Mouse (Mus musculus) kidney, postnatal 0 days (tissue): ENCODE measurements around the gene Gatb. TPM values are rescaled to one million over a fixed set of nuclear protein-coding genes. Genes with fewer than 3 reads are reported as not detected.

Experiments
- ATAC-seq: fragments of 200-750 bp; cut with Nextera tagmentation; replicated peaks from 2 replicates; pipeline ENCODE4 v1.8.0; 2017; ENCODE audit warnings: low read depth, moderate number of reproducible peaks, moderate TSS enrichment, moderate library complexity; ENCODE audit not compliant: low FRiP score
- DNase-seq: peaks from one replicate; pipeline ENCODE4 v3.0.0-alpha.2; 2016; ENCODE audit warnings: low spot score
- H3K27ac ChIP-seq: fragments of 300-500 bp; sonication (generic); 2 replicates; pipeline ENCODE4 v1.5.1; 2014; ENCODE audit warnings: mild to moderate bottlenecking
- H3K27me3 ChIP-seq: fragments of 300-500 bp; sonication (generic); 2 replicates; pipeline ENCODE4 v1.6.1; 2014; ENCODE audit warnings: low read length, mixed read lengths; ENCODE audit not compliant: insufficient read depth
- H3K36me3 ChIP-seq: fragments of 300-500 bp; sonication (generic); 2 replicates; pipeline ENCODE4 v1.6.1; 2014; ENCODE audit warnings: low read length, mixed read lengths; ENCODE audit not compliant: insufficient read depth
- H3K4me1 ChIP-seq: fragments of 300-500 bp; sonication (generic); replicated peaks from 2 replicates; pipeline ENCODE4 v1.6.1; 2014; ENCODE audit warnings: antibody characterized with exemption, low read length, mixed read lengths; ENCODE audit not compliant: insufficient read depth
- H3K4me2 ChIP-seq: fragments of 300-500 bp; sonication (generic); 2 replicates; pipeline ENCODE4 v1.6.1; 2014; ENCODE audit warnings: mild to moderate bottlenecking, low read length, moderate library complexity, mixed read lengths
- H3K4me3 ChIP-seq: fragments of 300-500 bp; sonication (generic); replicated peaks from 2 replicates; pipeline ENCODE4 v1.5.1; 2014; ENCODE audit warnings: low read depth, low read length
- H3K9ac ChIP-seq: fragments of 300-500 bp; sonication (generic); 2 replicates; pipeline ENCODE4 v1.6.1; 2014; ENCODE audit warnings: low read depth, low read length
- H3K9me3 ChIP-seq: fragments of 300-500 bp; sonication (generic); replicated peaks from 2 replicates; pipeline ENCODE4 v1.6.1; 2016; ENCODE audit warnings: low read length, inconsistent platforms, mixed read lengths
- CTCF ChIP-seq: IDR thresholded peaks from 2 replicates; pipeline ENCODE4 v1.5.1; 2016; ENCODE audit warnings: antibody characterized with exemption, low read depth, mild to moderate bottlenecking, moderate library complexity
- WGBS: fragments of 180-500 bp; shearing (Covaris S2); extraction: QIAGEN DNeasy Blood & Tissue Kit; methylation state at CpG from one replicate; pipeline ENCODE4 v1.1.7; 2014; 5-methylcytosine and 5-hydroxymethylcytosine counted together
- polyA plus RNA-seq: library from polyadenylated mRNA; unstranded; fragments of >200 nt; fragmentation: Nextera tagmentation; extraction: Ambion mirVana; gene quantifications from 2 replicates; pipeline ENCODE4 v1.2.1, GENCODE M21; 2015

The Gatb gene
- polyA plus RNA-seq, 1 experiment from 2014 or later: 19.7 TPM

DNA sequence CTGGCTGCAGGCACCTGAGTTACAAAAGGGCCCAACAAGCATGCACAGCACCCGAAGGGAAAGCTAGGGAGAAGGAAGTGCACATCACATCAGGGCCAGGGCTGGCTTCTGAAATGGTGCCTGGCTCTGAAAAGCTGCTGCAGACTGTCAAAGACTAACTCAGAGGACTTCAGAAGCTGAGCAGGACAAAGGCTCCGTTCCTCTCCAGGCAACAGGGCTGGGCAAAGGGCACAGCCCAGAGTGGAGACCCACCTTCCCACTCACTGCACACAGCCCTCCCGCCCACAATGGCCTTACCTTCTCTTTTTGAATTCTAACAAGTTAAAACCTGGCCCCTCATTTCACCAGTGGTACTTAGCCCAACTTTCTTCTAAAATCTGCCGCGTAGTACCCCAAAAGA, 89.9 kb downstream of the Gatb start:
- WGBS: 81% methylated on average over 5 of the region's 5 CpGs
- no peak; the same call in 1 of the 2 replicates for ATAC-seq

DNA sequence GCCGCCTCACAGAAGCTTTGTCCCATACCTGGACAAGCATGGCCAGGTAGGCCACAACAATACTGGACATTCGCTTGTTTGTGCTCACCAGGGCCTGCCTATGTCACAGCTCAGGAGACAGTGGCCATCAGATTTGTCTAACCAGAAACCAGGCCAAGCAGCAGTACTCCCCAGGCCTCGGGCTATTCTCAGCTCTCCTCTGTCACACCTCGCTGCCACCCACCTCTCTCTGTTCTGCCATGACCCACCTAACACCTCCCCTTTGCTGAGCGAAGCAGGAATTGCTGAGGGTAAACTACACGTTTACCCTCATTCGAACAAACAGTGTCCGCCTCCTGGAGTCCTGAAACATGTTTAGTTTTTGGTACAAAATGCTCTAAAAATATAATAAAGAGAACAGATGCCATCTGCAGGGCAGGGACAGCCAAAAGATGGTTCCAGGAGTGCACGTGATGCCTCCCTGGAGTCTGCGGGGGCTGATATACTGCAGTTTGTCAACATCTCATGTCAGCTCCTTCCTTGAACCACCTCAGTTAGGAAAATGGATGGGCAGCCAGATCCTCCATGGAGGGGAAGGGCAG, 90.8 kb downstream of the Gatb start:
- Histone ChIP-seq H3K4me2 (no peak overlapping the region), H3K27me3 (no peaks in the 10 kb centered on the region), H3K4me3 (no peak overlapping the region), H3K36me3 (no peaks in the 10 kb centered on the region), H3K9ac (no peak overlapping the region), H3K9me3 (no peaks in the 10 kb centered on the region), H3K4me1 (0 out of 2 replicates have a peak, but pooled peaks cover 5% of the 10 kb centered on the region), H3K27ac (peak overlapping the region; percentile 44)
- DNase-seq: no peak
- WGBS: 64% methylated on average over 10 of the region's 10 CpGs
- no peak; the same call in 1 of the 2 replicates for ATAC-seq
- TF ChIP-seq CTCF: no peak

More for the DNA sequence above, 89.9 kb downstream of the Gatb start:
- no peak for TF ChIP-seq CTCF
- Histone ChIP-seq H3K36me3 (no peaks in the 10 kb centered on the region), H3K27me3 (no peaks in the 10 kb centered on the region), H3K27ac (peak overlapping the region; percentile 54), H3K4me2 (no peak overlapping the region), H3K9me3 (no peaks in the 10 kb centered on the region), H3K9ac (no peak overlapping the region), H3K4me1 (0 out of 2 replicates have a peak, but pooled peaks cover 5% of the 10 kb centered on the region), H3K4me3 (no peak overlapping the region)
- no peak for DNase-seq

DNA sequence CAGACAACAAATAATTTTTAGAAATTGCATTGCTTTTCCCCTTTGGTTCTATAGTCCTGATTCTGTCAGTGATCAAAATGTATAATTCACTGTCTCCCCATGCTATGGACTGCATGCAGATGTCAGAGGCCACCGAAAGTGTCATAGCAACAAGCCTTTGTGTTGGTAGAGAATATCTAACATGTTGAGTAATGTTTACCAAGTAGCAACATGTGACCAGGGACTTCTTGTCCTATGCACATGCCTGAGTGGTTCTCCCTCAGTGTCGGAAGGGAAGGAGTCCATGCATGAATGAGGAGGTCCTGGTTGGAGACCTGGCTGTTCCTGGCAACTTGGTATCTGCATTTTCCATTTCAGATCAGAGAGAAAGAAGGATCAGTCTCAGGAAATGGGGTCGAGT, 92.2 kb downstream of the Gatb start:
- Histone ChIP-seq H3K9me3 (no peaks in the 10 kb centered on the region), H3K36me3 (no peaks in the 10 kb centered on the region), H3K4me3 (no peak overlapping the region), H3K4me1 (0 out of 2 replicates have a peak, but pooled peaks cover 5% of the 10 kb centered on the region), H3K9ac (no peak overlapping the region), H3K27me3 (no peaks in the 10 kb centered on the region), H3K4me2 (no peak overlapping the region), H3K27ac (0 out of 2 replicates have a peak overlapping the region, but pooled peaks have one; percentile 37)
- peak; percentile 60 for DNase-seq
- TF ChIP-seq CTCF: no peak
- 48% methylated on average over 3 of the region's 3 CpGs for WGBS
- peak; percentile 89 for ATAC-seq

DNA sequence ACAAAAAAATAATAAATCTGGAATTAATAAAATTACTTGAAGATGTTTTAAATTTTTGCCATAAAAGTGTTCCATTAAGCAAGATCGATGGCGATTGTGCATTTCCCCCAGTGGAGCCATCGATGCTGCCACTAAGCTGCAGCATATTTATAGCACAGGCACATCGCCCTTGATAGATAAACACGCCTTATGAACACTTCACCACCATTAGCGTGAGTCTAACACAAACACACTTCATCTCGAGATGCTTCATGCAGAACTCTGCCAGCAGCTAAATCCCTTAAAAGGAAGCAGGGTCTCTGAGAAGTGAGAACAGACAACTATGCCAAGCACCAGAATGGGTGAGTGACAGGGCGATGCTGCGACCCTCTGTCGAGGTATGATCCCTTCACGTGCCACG, 92.8 kb downstream of the Gatb start:
- 0 out of 2 replicates have a peak, but pooled peaks cover 5% of the 10 kb centered on the region for H3K4me1 ChIP-seq
- H3K4me2 ChIP-seq: no peak overlapping the region
- no peak for DNase-seq
- H3K4me3 ChIP-seq: no peak overlapping the region
- 56% methylated on average over 12 of the region's 12 CpGs for WGBS
- no peaks in the 10 kb centered on the region for H3K9me3 ChIP-seq
- TF ChIP-seq CTCF: no peak
- ATAC-seq: no peak
- no peaks in the 10 kb centered on the region for H3K27me3 ChIP-seq
- no peak overlapping the region for H3K27ac ChIP-seq
- no peaks in the 10 kb centered on the region for H3K36me3 ChIP-seq
- no peak overlapping the region for H3K9ac ChIP-seq

DNA sequence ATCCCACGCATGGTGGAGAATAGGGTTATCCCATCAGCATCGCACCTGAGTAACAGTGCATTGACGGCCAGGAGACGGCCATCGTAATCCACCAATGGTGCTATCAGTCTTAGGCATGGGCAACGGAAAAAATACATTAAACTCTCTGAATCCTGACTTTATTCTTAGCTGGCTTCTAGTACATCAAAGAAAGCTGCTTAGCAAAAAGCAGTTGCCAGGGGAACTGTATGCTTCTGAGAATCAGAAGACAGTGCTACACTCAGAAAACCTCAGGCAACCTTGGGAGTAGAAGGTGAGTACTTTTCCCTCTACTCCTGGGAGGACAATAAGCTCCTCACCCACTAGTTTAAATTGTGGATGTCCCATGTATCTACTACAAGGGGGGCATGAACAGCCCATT, 93.8 kb downstream of the Gatb start:
- no peak for ATAC-seq
- 89% methylated on average over 6 of the region's 6 CpGs for WGBS
- H3K27me3 ChIP-seq: no peaks in the 10 kb centered on the region
- DNase-seq: no peak
- H3K4me2 ChIP-seq: no peak overlapping the region
- no peaks in the 10 kb centered on the region for H3K9me3 ChIP-seq
- no peak overlapping the region for H3K27ac ChIP-seq
- H3K9ac ChIP-seq: no peak overlapping the region
- no peak for TF ChIP-seq CTCF
- no peak overlapping the region for H3K4me3 ChIP-seq
- no peaks in the 10 kb centered on the region for H3K36me3 ChIP-seq
- 0 out of 2 replicates have a peak, but pooled peaks cover 5% of the 10 kb centered on the region for H3K4me1 ChIP-seq

DNA sequence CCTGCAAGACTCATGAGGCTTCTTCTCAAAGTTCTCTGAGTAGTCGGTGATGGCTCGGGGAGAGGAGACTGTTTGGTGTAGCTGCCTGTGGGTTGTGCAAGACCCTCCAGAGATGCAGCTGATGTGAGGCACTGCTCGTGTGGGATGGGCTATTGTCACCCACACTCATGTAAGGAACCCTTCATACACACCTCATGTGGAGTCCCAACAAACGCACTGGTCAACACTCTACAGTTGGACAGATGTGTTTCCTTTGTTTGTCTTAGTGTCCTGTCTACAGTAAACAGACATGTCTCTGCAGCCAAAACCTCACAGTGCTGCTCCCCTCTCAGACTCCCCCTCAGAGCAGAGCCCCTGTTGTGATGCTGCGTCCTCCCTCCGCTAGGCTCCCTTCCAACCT, 95.9 kb downstream of the Gatb start:
- TF ChIP-seq CTCF: no peak
- Histone ChIP-seq H3K9me3 (no peaks in the 10 kb centered on the region), H3K4me3 (no peak overlapping the region), H3K4me2 (no peak overlapping the region), H3K27me3 (no peaks in the 10 kb centered on the region), H3K4me1 (0 out of 2 replicates have a peak, but pooled peaks cover under 1% of the 10 kb centered on the region), H3K36me3 (no peaks in the 10 kb centered on the region), H3K9ac (no peak overlapping the region), H3K27ac (no peak overlapping the region)
- 91% methylated on average over 6 of the region's 6 CpGs for WGBS
- ATAC-seq (no peak), DNase-seq (no peak)
